ENCODE assay signal across 21 mouse cellular contexts in genomic region chr2:17658176-17658575, GRCm38 (mm10).
A peak's percentile ranks its signal among the peaks of the same experiment; 100 is the strongest.
DNase-seq lines count a peak whose midpoint lies in the region; ATAC-seq and TF ChIP-seq lines count a peak whose summit lies in the region.
"Had no signal": no experiment of that assay in that cellular context is flagged by ENCODE, and none has a peak within 500 bp of the region (broad histone marks: within the 10 kb centered on the region; RNA-seq: fewer than 3 reads in every experiment).

No protein-coding gene starts in this region.

- H3K27me3 ChIP-seq in embryonic facial prominence, embryonic 13.5 days = no peaks in the 10 kb centered on the region; the same call in 1 of the 2 replicates
- H3K27me3 ChIP-seq in embryonic facial prominence, embryonic 10.5 days (replicated peaks; ENCODE audit: low read depth, poor library complexity, severe bottlenecking) = no peaks in the 10 kb centered on the region
- H3K27me3 ChIP-seq: embryonic facial prominence, embryonic 12.5 days; forebrain, embryonic 12.5 days; hindbrain, embryonic 12.5 days; hindbrain, embryonic 15.5 days had no signal

- H3K4me1 ChIP-seq in embryonic facial prominence, embryonic 13.5 days = peaks cover 10% of the 10 kb centered on the region; the same call in 1 of the 2 replicates
- H3K4me1 ChIP-seq in embryonic facial prominence, embryonic 10.5 days = no peaks in the 10 kb centered on the region
- H3K4me1 ChIP-seq: embryonic facial prominence, embryonic 12.5 days; forebrain, embryonic 12.5 days; hindbrain, embryonic 12.5 days; hindbrain, embryonic 15.5 days had no signal

- H3K36me3 ChIP-seq in embryonic facial prominence, embryonic 13.5 days = no peaks in the 10 kb centered on the region
- no peaks in the 10 kb centered on the region for H3K36me3 ChIP-seq in embryonic facial prominence, embryonic 10.5 days (replicated peaks)
- H3K36me3 ChIP-seq: embryonic facial prominence, embryonic 12.5 days; forebrain, embryonic 12.5 days; hindbrain, embryonic 12.5 days; hindbrain, embryonic 15.5 days had no signal

- no peak overlapping the region for H3K4me3 ChIP-seq in embryonic facial prominence, embryonic 13.5 days
- H3K4me3 ChIP-seq in embryonic facial prominence, embryonic 10.5 days = no peak overlapping the region
- H3K4me3 ChIP-seq in left cerebral cortex, adult 2 months = 0 out of 2 replicates have a peak overlapping the region, but pooled peaks have one; percentile 4
- H3K4me3 ChIP-seq: embryonic facial prominence, embryonic 12.5 days; erythroblast, embryonic 14.5 days; forebrain, embryonic 12.5 days; hindbrain, embryonic 12.5 days; hindbrain, embryonic 15.5 days had no signal

- no peak for ATAC-seq in embryonic facial prominence, embryonic 13.5 days (ENCODE audit: insufficient number of reproducible peaks, insufficient read depth, low FRiP score, low TSS enrichment, low read depth)
- ATAC-seq: activated CD4-positive, CD25-positive, alpha-beta regulatory T cell, adult 4 months; forebrain, embryonic 16.5 days had no signal

- H3K4me2 ChIP-seq in embryonic facial prominence, embryonic 13.5 days = peak overlapping the region; percentile 14; the same call in 1 of the 2 replicates
- H3K4me2 ChIP-seq: embryonic facial prominence, embryonic 12.5 days; forebrain, embryonic 12.5 days; heart, embryonic 11.5 days; hindbrain, embryonic 12.5 days; hindbrain, embryonic 15.5 days had no signal

- H3K9me3 ChIP-seq in embryonic facial prominence, embryonic 13.5 days = no peaks in the 10 kb centered on the region
- no peaks in the 10 kb centered on the region for H3K9me3 ChIP-seq in embryonic facial prominence, embryonic 10.5 days
- H3K9me3 ChIP-seq: embryonic facial prominence, embryonic 12.5 days; forebrain, embryonic 12.5 days; hindbrain, embryonic 15.5 days had no signal

- TF ChIP-seq CTCF in left cerebral cortex, adult 2 months (IDR thresholded peaks at IDR 0.05) = no peak

- DNase-seq in embryonic facial prominence, embryonic 10.5 days (ENCODE audit: low spot score) = no peak
- DNase-seq in left cerebral cortex, adult 2 months (ENCODE audit: extremely low spot score in 1 of 2, low spot score in 2 of 2) = no peak
- no peak for DNase-seq in left cerebral cortex, postnatal 14 days (ENCODE audit: low spot score in 2 of 2)
- DNase-seq in right cerebral cortex, adult 18-20 months = peak; percentile 13
- no peak for DNase-seq in right cerebral cortex, postnatal 25 days
- DNase-seq in layer of hippocampus, postnatal 36 days = no peak
- DNase-seq: adrenal gland, adult 8-10 months; adrenal gland, postnatal 25 days; cerebellum, adult 18-20 months; cerebellum, adult 9-10 months; cerebellum, postnatal 14 days; gastrocnemius, postnatal 10 days had no signal

- no peak overlapping the region for H3K27ac ChIP-seq in embryonic facial prominence, embryonic 13.5 days
- H3K27ac ChIP-seq in embryonic facial prominence, embryonic 10.5 days (replicated peaks) = no peak overlapping the region
- no peak overlapping the region for H3K27ac ChIP-seq in left cerebral cortex, adult 2 months
- H3K27ac ChIP-seq: embryonic facial prominence, embryonic 12.5 days; forebrain, embryonic 12.5 days; hindbrain, embryonic 12.5 days; hindbrain, embryonic 15.5 days had no signal

- H3K9ac ChIP-seq in embryonic facial prominence, embryonic 13.5 days = no peak overlapping the region
- H3K9ac ChIP-seq: embryonic facial prominence, embryonic 12.5 days; forebrain, embryonic 12.5 days; hindbrain, embryonic 12.5 days; hindbrain, embryonic 15.5 days had no signal

- 56% methylated on average over 5 of the region's 5 CpGs for WGBS in embryonic facial prominence, embryonic 13.5 days
- 76% methylated on average over 5 of the region's 5 CpGs for WGBS in embryonic facial prominence, embryonic 10.5 days

- intact Hi-C loops in left cerebral cortex, adult 2 months (cut with DNase I) = no loop called here
- intact Hi-C loops in left cerebral cortex, postnatal 14 days (cut with DNase I) = no loop called here
